Mouse (Mus musculus): ENCODE results near the gene T2. TPM values are rescaled to one million over a fixed set of nuclear protein-coding genes. Genes with fewer than 3 reads are reported as not detected.
A peak's percentile ranks its signal among the peaks of the same experiment; 100 is the strongest.

Gene T2
- polyA plus RNA-seq, 1 experiment from 2014 or later: 0.26 TPM

GRCm38 (mm10) chr17:8429896-8430295 lies 74.1 kb downstream of the T2 start:
- Histone ChIP-seq H3K4me1 (peaks cover 15% of the 10 kb centered on the region), H3K4me2 (no peak overlapping the region), H3K9me3 (no peaks in the 10 kb centered on the region), H3K36me3 (no peaks in the 10 kb centered on the region), H3K27ac (no peak overlapping the region), H3K9ac (no peak overlapping the region), H3K4me3 (no peak overlapping the region), H3K27me3 (peaks cover 75% of the 10 kb centered on the region)
- WGBS: 4% methylated on average over 5 of the region's 5 CpGs
- ATAC-seq (ENCODE audit: borderline replicate concordance, extremely low read depth, low FRiP score, low TSS enrichment): no peak

- no peaks in the 10 kb centered on the region for H3K36me3 ChIP-seq
- no peak overlapping the region for H3K27ac ChIP-seq
- no peak overlapping the region for H3K9ac ChIP-seq
- H3K4me1 ChIP-seq: peaks cover 15% of the 10 kb centered on the region
- no peak overlapping the region for H3K4me2 ChIP-seq
- no peaks in the 10 kb centered on the region for H3K9me3 ChIP-seq
- peaks cover 99% of the 10 kb centered on the region for H3K27me3 ChIP-seq
- H3K4me3 ChIP-seq: no peak overlapping the region
- WGBS: 2% methylated on average over 17 of the region's 17 CpGs
- no peak for ATAC-seq (ENCODE audit: borderline replicate concordance, extremely low read depth, low FRiP score, low TSS enrichment)
Measured at GRCm38 (mm10) chr17:8432179-8432800, 76.5 kb downstream of the T2 start.

GRCm38 (mm10) chr17:8433121-8433977 lies 77.6 kb downstream of the T2 start:
- peak overlapping the region; percentile 27 for H3K4me3 ChIP-seq
- peak overlapping the region; percentile 53 for H3K4me2 ChIP-seq
- peaks cover 99% of the 10 kb centered on the region for H3K27me3 ChIP-seq
- H3K4me1 ChIP-seq: peaks cover 15% of the 10 kb centered on the region
- H3K27ac ChIP-seq: no peak overlapping the region
- WGBS: under 1% methylated on average over 52 of the region's 52 CpGs
- no peaks in the 10 kb centered on the region for H3K36me3 ChIP-seq
- H3K9me3 ChIP-seq: no peaks in the 10 kb centered on the region
- peak; percentile 32; the same call in 1 of the 2 replicates for ATAC-seq (ENCODE audit: borderline replicate concordance, extremely low read depth, low FRiP score, low TSS enrichment)
- no peak overlapping the region for H3K9ac ChIP-seq

- WGBS: 1% methylated on average over 62 of the region's 65 CpGs
- ATAC-seq (ENCODE audit: borderline replicate concordance, extremely low read depth, low FRiP score, low TSS enrichment): no peak
- Histone ChIP-seq H3K4me1 (peaks cover 15% of the 10 kb centered on the region), H3K4me3 (peak within 1 kb of the TSS; percentile 27), H3K27me3 (peaks cover 90% of the 10 kb centered on the region), H3K9me3 (no peaks in the 10 kb centered on the region), H3K36me3 (no peaks in the 10 kb centered on the region), H3K27ac (no peak within 1 kb of the TSS), H3K4me2 (peak within 1 kb of the TSS; percentile 53), H3K9ac (no peak within 1 kb of the TSS)
Measured at GRCm38 (mm10) chr17:8433978-8434960, 78.5 kb downstream of the T2 start, which contains the start of gene T. Gene T (plus strand): TSS chr17:8434423.

GRCm38 (mm10) chr17:8436184-8436583 lies 80.4 kb downstream of the T2 start:
- 49% methylated on average over 7 of the region's 7 CpGs for WGBS
- no peak overlapping the region for H3K27ac ChIP-seq

GRCm38 (mm10) chr17:8444062-8444461 lies 88.3 kb downstream of the T2 start:
- no peaks in the 10 kb centered on the region for H3K36me3 ChIP-seq
- H3K4me1 ChIP-seq: no peaks in the 10 kb centered on the region
- 0 out of 2 replicates have a peak, but pooled peaks cover 3% of the 10 kb centered on the region for H3K27me3 ChIP-seq
- ATAC-seq (ENCODE audit: borderline replicate concordance, extremely low read depth, low FRiP score, low TSS enrichment): no peak
- no peak overlapping the region for H3K9ac ChIP-seq
- H3K27ac ChIP-seq: no peak overlapping the region
- 48% methylated on average over 3 of the region's 3 CpGs for WGBS
- no peak overlapping the region for H3K4me2 ChIP-seq
- no peaks in the 10 kb centered on the region; the same call in 1 of the 2 replicates for H3K9me3 ChIP-seq
- H3K4me3 ChIP-seq: no peak overlapping the region

More at GRCm38 (mm10) chr17:8436184-8436583, 80.4 kb downstream of the T2 start:
- ATAC-seq (ENCODE audit: borderline replicate concordance, extremely low read depth, low FRiP score, low TSS enrichment): no peak
- H3K36me3 ChIP-seq: no peaks in the 10 kb centered on the region
- H3K27me3 ChIP-seq: peaks cover 71% of the 10 kb centered on the region
- H3K4me2 ChIP-seq: no peak overlapping the region
- H3K9ac ChIP-seq: no peak overlapping the region
- no peaks in the 10 kb centered on the region for H3K9me3 ChIP-seq
- H3K4me3 ChIP-seq: no peak overlapping the region
- peaks cover 15% of the 10 kb centered on the region for H3K4me1 ChIP-seq

GRCm38 (mm10) chr17:8447676-8448192 lies 91.9 kb downstream of the T2 start:
- Histone ChIP-seq H3K9ac (no peak overlapping the region), H3K36me3 (no peaks in the 10 kb centered on the region), H3K27ac (no peak overlapping the region), H3K4me2 (no peak overlapping the region), H3K4me1 (no peaks in the 10 kb centered on the region), H3K9me3 (no peaks in the 10 kb centered on the region; the same call in 1 of the 2 replicates), H3K27me3 (no peaks in the 10 kb centered on the region), H3K4me3 (no peak overlapping the region)
- no peak for ATAC-seq (ENCODE audit: borderline replicate concordance, extremely low read depth, low FRiP score, low TSS enrichment)
- whole genome bisulfite sequencing: 17% methylated on average over 9 of the region's 9 CpGs

- no peaks in the 10 kb centered on the region for H3K36me3 ChIP-seq
- no peak for ATAC-seq (ENCODE audit: borderline replicate concordance, extremely low read depth, low FRiP score, low TSS enrichment)
- H3K4me3 ChIP-seq: no peak overlapping the region
- H3K4me1 ChIP-seq: no peaks in the 10 kb centered on the region
- no peaks in the 10 kb centered on the region for H3K27me3 ChIP-seq
- no peak overlapping the region for H3K27ac ChIP-seq
- WGBS: 66% methylated on average over 3 of the region's 3 CpGs
- no peak overlapping the region for H3K9ac ChIP-seq
- H3K4me2 ChIP-seq: no peak overlapping the region
- H3K9me3 ChIP-seq: no peaks in the 10 kb centered on the region; the same call in 1 of the 2 replicates
Measured at GRCm38 (mm10) chr17:8448324-8448723, 92.5 kb downstream of the T2 start.

- 41% methylated on average over 6 of the region's 6 CpGs for WGBS
- ATAC-seq (ENCODE audit: borderline replicate concordance, extremely low read depth, low FRiP score, low TSS enrichment): no peak
- H3K9ac ChIP-seq: no peak overlapping the region
Measured at GRCm38 (mm10) chr17:8455196-8455595, 99.4 kb downstream of the T2 start.

GRCm38 (mm10) chr17:8455601-8456000 lies 99.8 kb downstream of the T2 start:
- H3K36me3 ChIP-seq: no peaks in the 10 kb centered on the region
- no peaks in the 10 kb centered on the region for H3K4me1 ChIP-seq
- H3K9ac ChIP-seq: no peak overlapping the region
- no peak overlapping the region for H3K27ac ChIP-seq
- ATAC-seq (ENCODE audit: borderline replicate concordance, extremely low read depth, low FRiP score, low TSS enrichment): no peak
- 63% methylated on average over 7 of the region's 7 CpGs for WGBS
- no peaks in the 10 kb centered on the region; the same call in 1 of the 2 replicates for H3K27me3 ChIP-seq
- H3K4me3 ChIP-seq: no peak overlapping the region
- H3K4me2 ChIP-seq: no peak overlapping the region
- H3K9me3 ChIP-seq: no peaks in the 10 kb centered on the region

More at GRCm38 (mm10) chr17:8455196-8455595, 99.4 kb downstream of the T2 start:
- H3K4me3 ChIP-seq: no peak overlapping the region
- no peaks in the 10 kb centered on the region for H3K36me3 ChIP-seq
- no peaks in the 10 kb centered on the region for H3K9me3 ChIP-seq
- no peaks in the 10 kb centered on the region for H3K27me3 ChIP-seq
- no peak overlapping the region for H3K27ac ChIP-seq
- H3K4me2 ChIP-seq: no peak overlapping the region
- H3K4me1 ChIP-seq: no peaks in the 10 kb centered on the region

GRCm38 (mm10) chr17:8456856-8457460 lies 101.2 kb downstream of the T2 start:
- WGBS: 32% methylated on average over 9 of the region's 9 CpGs
- no peaks in the 10 kb centered on the region for H3K4me1 ChIP-seq
- no peak overlapping the region for H3K4me3 ChIP-seq
- H3K9me3 ChIP-seq: no peaks in the 10 kb centered on the region
- no peaks in the 10 kb centered on the region for H3K36me3 ChIP-seq
- no peak overlapping the region for H3K27ac ChIP-seq
- no peak overlapping the region for H3K4me2 ChIP-seq
- no peak for ATAC-seq (ENCODE audit: borderline replicate concordance, extremely low read depth, low FRiP score, low TSS enrichment)
- no peak overlapping the region for H3K9ac ChIP-seq
- H3K27me3 ChIP-seq: no peaks in the 10 kb centered on the region; the same call in 1 of the 2 replicates
